Mouse (Mus musculus): Measurements from ENCODE around the gene Tnip1.
"Not testable (repeated sequence)": the region's sequence is repeated elsewhere in the genome, so short reads cannot be mapped to it uniquely, and the experiment has no call there.

Tnip1 gene

GRCm38 (mm10) chr11:54972049-54972723, 9.5 kb upstream of the Tnip1 start:
- no peak for DNase-seq (ENCODE audit: low spot score in 2 of 2)

GRCm38 (mm10) chr11:54971365-54972048, 8.8 kb upstream of the Tnip1 start:
- DNase-seq (ENCODE audit: low spot score in 2 of 2): no peak

- DNase-seq (ENCODE audit: low spot score in 2 of 2): no peak
Observed at GRCm38 (mm10) chr11:54965234-54965633, 2.5 kb upstream of the Tnip1 start.

GRCm38 (mm10) chr11:54961921-54962320, 796 bp downstream of the Tnip1 start:
- no peak for DNase-seq (ENCODE audit: low spot score in 2 of 2)

- no peak for DNase-seq (ENCODE audit: low spot score in 2 of 2)
Observed at GRCm38 (mm10) chr11:54961164-54961850, 1.4 kb downstream of the Tnip1 start.

- DNase-seq (ENCODE audit: low spot score in 2 of 2): no peak
Observed at GRCm38 (mm10) chr11:54960251-54960650, 2.5 kb downstream of the Tnip1 start.

GRCm38 (mm10) chr11:54958571-54959073, 4.1 kb downstream of the Tnip1 start:
- no peak for DNase-seq (ENCODE audit: low spot score in 2 of 2)

GRCm38 (mm10) chr11:54957708-54958107, 5.0 kb downstream of the Tnip1 start:
- DNase-seq (ENCODE audit: low spot score in 2 of 2): not testable (repeated sequence)

GRCm38 (mm10) chr11:54956912-54957311, 5.8 kb downstream of the Tnip1 start:
- no peak for DNase-seq (ENCODE audit: low spot score in 2 of 2)

GRCm38 (mm10) chr11:54955735-54956480, 6.8 kb downstream of the Tnip1 start:
- peak; percentile 98 to 99 for DNase-seq (ENCODE audit: low spot score in 2 of 2)

- DNase-seq (ENCODE audit: low spot score in 2 of 2): not testable (repeated sequence)
Observed at GRCm38 (mm10) chr11:54955400-54955734, 7.3 kb downstream of the Tnip1 start.

- no peak for DNase-seq (ENCODE audit: low spot score in 2 of 2)
Observed at GRCm38 (mm10) chr11:54954716-54955115, 8.0 kb downstream of the Tnip1 start.

- no peak for DNase-seq (ENCODE audit: low spot score in 2 of 2)
Observed at GRCm38 (mm10) chr11:54953993-54954446, 8.7 kb downstream of the Tnip1 start.

GRCm38 (mm10) chr11:54952651-54953050, 10.1 kb downstream of the Tnip1 start:
- DNase-seq (ENCODE audit: low spot score in 2 of 2): no peak

- DNase-seq (ENCODE audit: low spot score in 2 of 2): no peak
Observed at GRCm38 (mm10) chr11:54950684-54951083, 12.0 kb downstream of the Tnip1 start.

GRCm38 (mm10) chr11:54949717-54950116, 13.0 kb downstream of the Tnip1 start:
- no peak for DNase-seq (ENCODE audit: low spot score in 2 of 2)

- no peak for DNase-seq (ENCODE audit: low spot score in 2 of 2)
Observed at GRCm38 (mm10) chr11:54944702-54945101, 18.0 kb downstream of the Tnip1 start.

GRCm38 (mm10) chr11:54940056-54940455, 22.7 kb downstream of the Tnip1 start:
- no peak for DNase-seq (ENCODE audit: low spot score in 2 of 2)

GRCm38 (mm10) chr11:54939501-54939900, 23.2 kb downstream of the Tnip1 start:
- no peak for DNase-seq (ENCODE audit: low spot score in 2 of 2)

- DNase-seq (ENCODE audit: low spot score in 2 of 2): no peak
Observed at GRCm38 (mm10) chr11:54936771-54937140, 26.0 kb downstream of the Tnip1 start.

GRCm38 (mm10) chr11:54936035-54936770, 26.5 kb downstream of the Tnip1 start:
- DNase-seq (ENCODE audit: low spot score in 2 of 2): peak; percentile 37 to 39

Measured in urinary bladder, adult 18-20 months (tissue).